Mouse (Mus musculus): ENCODE data around the gene Slc51a.
"Not testable (repeated sequence)": the region's sequence is repeated elsewhere in the genome, so short reads cannot be mapped to it uniquely, and the experiment has no call there.

Slc51a gene

GRCm38 (mm10) chr16:32457589-32458386, 29.9 kb downstream of the Slc51a start:
- ChIA-PET CTCF (interaction anchor here in 1 of 4 experiments (0.5 kb wide), 1 partner anchor 179 kb away, joined by 5 read pairs; no protein-coding TSS in a partner anchor), POLR2A (interaction anchor here in 1 of 4 experiments (1.4 kb wide), 1 partner anchor 16 kb away, joined by 3 read pairs; no protein-coding TSS in a partner anchor)

- ChIA-PET CTCF (no interaction called here), POLR2A (interaction anchor here in 1 of 4 experiments (0.9 to 1.3 kb wide), 2 partner anchors 10 to 28 kb away, joined by 3 to 5 read pairs; no protein-coding TSS in a partner anchor)
These were observed 30.9 kb downstream of the Slc51a start for GRCm38 (mm10) chr16:32456761-32457160.

DNA sequence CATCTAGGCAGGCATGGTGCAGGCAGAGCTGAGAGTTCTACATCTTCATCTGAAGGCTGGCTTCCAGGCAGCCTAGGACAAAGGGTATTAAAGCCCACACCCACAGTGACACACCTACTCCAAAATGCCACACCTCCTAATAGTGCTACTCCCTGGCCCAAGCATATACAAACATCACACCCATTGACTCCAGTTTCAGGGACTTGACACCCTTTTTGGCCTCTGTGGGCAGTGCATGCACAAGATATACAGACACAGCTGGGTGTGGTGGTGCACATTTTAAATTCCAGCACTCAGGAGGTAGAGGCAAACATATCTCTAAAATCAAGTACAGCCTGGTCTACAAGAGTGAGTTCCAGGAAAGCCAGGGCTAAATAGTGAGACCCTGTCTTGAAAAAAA, 31.6 kb downstream of the Slc51a start:
- CTCF ChIA-PET = no interaction called here
- POLR2A ChIA-PET = interaction anchor here in 1 of 4 experiments (0.9 to 1.3 kb wide), 2 partner anchors 10 to 28 kb away, joined by 3 to 5 read pairs; no protein-coding TSS in a partner anchor

DNA sequence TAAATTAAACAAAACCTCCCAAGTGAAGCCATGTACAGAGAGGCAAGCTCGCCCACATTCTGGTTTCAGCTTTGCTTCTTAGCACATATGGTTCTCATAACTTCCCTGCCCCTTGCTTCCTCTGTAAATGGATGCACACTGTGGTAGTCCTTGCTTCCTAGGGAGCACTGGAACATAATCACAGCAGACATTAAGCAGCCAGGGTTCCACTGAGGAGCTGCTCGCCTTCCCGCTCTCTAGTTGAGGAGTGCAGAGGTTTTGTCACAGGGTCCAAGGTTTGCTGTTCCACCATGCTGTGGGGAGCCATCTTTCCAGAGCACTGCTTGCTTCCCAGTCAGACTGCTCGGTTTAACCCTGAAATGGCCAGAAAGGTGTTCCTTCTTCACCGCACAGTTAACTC, 33.0 kb downstream of the Slc51a start:
- ChIA-PET CTCF (interaction anchor here in 1 of 4 experiments (0.6 kb wide), 1 partner anchor 280 kb away, joined by 3 read pairs; no protein-coding TSS in a partner anchor), POLR2A (interaction anchor here in 2 of 4 experiments (0.6 to 0.9 kb wide), 2 partner anchors 16 to 1366 kb away, joined by 3 to 4 read pairs; no protein-coding TSS in a partner anchor)

- ChIA-PET POLR2A (no interaction called here), CTCF (interaction anchor here in 2 of 4 experiments (0.5 to 0.6 kb wide), 2 partner anchors 12 to 29 kb away, joined by 3 to 4 read pairs; no protein-coding TSS in a partner anchor)
These were observed 34.6 kb downstream of the Slc51a start for GRCm38 (mm10) chr16:32453102-32453501.

- ChIA-PET CTCF (no interaction called here), POLR2A (interaction anchor here in 1 of 4 experiments (0.8 to 1.1 kb wide), 2 partner anchors 126 to 146 kb away, joined by 3 to 4 read pairs; no protein-coding TSS in a partner anchor)
These were observed 37.5 kb downstream of the Slc51a start for GRCm38 (mm10) chr16:32450133-32450532.

DNA sequence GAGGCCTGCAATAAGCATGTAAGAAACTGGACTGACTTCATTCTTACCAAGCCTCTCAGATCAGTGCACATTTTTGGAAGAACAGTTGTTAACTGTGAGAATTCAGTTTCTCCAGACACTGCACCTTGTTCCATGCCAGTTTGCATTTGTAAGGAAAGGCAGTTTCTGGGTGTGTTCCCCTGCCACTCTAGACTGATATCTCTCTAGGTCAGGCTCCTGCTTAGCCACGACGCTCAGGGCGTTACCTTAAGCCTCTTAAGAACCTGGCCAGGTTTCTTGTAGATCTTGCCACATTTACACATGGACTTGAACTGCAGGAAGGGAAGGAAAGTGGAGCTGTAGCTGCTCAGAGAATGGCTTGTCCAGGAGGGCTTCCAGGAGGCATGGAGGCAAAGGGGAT, 38.0 kb downstream of the Slc51a start:
- POLR2A ChIA-PET = interaction anchor here in 1 of 4 experiments (0.8 to 1.1 kb wide), 2 partner anchors 126 to 146 kb away, joined by 3 to 4 read pairs; no protein-coding TSS in a partner anchor
- CTCF ChIA-PET = no interaction called here

DNA sequence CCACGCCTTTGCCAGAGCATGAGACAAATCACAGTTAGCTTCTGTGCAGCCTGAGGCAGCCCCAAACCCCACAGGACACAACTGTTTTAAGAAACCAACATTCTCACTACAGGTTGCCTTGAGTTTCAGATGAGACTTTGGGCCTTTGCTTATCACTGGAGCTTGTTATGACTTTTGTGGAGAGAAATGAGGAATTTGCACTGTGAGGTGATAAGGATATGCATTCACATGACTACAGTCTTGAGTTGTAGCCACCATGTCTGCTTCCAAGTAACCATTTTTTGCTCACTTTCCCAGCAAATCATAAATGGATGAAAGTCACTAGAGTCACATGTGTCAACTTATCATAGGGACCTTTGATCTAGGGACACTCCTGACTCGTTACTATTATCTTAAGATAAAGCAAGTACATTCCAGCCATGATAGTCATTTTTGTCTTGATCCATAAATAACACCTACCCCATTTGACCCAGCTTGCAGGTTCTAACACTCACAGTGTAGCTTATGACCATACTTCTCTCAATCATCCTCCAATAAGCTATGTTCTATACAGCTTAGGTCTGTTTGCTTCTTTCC, 41.0 kb downstream of the Slc51a start:
- ChIA-PET POLR2A (interaction anchor here in 2 of 4 experiments (0.6 to 1.2 kb wide), 4 partner anchors 12 to 629 kb away, joined by 3 to 4 read pairs (median 4); no protein-coding TSS in a partner anchor), CTCF (interaction anchor here in 1 of 4 experiments (0.6 kb wide), 1 partner anchor 221 kb away, joined by 5 read pairs; no protein-coding TSS in a partner anchor)

- POLR2A ChIA-PET = interaction anchor here in 2 of 4 experiments (0.6 kb wide), 2 partner anchors 11 to 324 kb away, joined by 3 to 7 read pairs; no protein-coding TSS in a partner anchor
- CTCF ChIA-PET = interaction anchor here in 1 of 4 experiments (1.0 kb wide), 1 partner anchor 54 kb away, joined by 3 read pairs; no protein-coding TSS in a partner anchor
These were observed 42.1 kb downstream of the Slc51a start for GRCm38 (mm10) chr16:32445558-32445957.

DNA sequence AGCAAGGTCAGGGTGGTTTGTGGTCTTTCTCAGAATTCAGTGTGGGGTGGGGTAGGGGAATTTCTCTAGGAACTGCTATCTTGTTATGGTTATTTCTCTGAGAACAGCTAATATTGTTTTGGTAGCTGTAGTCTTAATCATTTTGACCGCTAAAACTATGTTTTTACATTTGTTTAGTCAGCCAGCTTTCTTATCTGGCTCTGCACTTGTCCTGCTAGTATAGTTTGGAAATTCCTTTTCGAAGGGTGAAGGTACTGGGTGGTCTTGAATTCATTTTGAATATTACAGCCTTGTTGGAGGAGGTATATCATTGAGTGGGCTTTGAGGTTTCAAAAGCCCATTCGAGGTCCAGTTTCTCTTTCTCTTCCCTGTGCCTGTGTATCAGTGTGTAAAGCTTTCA, 43.1 kb downstream of the Slc51a start:
- CTCF ChIA-PET = interaction anchor here in 1 of 4 experiments (1.0 kb wide), 1 partner anchor 55 kb away, joined by 3 read pairs; no protein-coding TSS in a partner anchor
- POLR2A ChIA-PET = not testable (repeated sequence)

GRCm38 (mm10) chr16:32441432-32441831, 46.2 kb downstream of the Slc51a start:
- POLR2A ChIA-PET = interaction anchor here in 1 of 4 experiments (1.4 kb wide), 1 partner anchor 21 kb away, joined by 3 read pairs; no protein-coding TSS in a partner anchor
- CTCF ChIA-PET = no interaction called here

DNA sequence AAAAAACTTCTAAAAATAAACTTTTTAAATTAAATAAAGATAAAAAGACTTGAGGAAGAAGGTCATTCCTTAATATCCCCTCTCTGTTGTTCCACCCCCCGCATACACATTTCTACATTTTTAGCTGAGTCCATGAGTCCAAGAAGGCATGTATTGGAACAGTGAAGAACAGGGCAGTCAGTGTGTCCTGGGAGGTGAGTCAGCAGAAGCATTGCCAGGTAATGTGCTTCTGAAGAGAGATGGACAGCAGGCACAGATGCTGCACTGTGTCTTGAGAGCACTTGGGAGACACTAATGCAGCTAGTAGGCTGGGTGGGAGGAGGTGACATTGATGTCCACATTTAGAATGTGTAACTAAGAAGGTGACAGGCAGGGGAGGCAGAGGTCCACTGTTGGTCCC, 50.4 kb downstream of the Slc51a start:
- ChIA-PET POLR2A (interaction anchor here in 1 of 4 experiments (0.7 kb wide), 1 partner anchor 37 kb away, joined by 3 read pairs; no protein-coding TSS in a partner anchor), CTCF (interaction anchor here in 1 of 4 experiments (0.7 kb wide), 1 partner anchor 235 kb away, joined by 9 read pairs; no protein-coding TSS in a partner anchor)

DNA sequence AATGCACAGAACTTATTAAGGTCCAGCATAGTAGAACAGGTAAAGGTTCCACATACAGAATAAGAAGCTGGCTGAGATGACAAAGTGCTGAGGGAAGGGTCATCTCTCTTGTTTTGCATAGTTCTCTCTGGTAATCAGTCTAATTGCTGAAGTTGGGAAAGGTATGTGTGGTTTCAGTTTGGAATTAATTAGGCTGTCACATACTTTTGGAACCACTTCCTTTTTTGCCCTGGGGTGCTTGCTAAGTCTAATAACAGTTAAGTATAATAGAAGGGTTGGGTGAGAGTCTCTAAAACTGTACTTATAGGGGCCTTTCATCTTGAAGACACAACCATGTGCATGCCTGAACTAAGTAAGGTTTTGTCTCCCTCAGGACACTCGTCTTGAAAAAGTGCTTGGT, 51.0 kb downstream of the Slc51a start:
- ChIA-PET CTCF (interaction anchor here in 1 of 4 experiments (0.7 kb wide), 1 partner anchor 234 kb away, joined by 9 read pairs; no protein-coding TSS in a partner anchor), POLR2A (no interaction called here)

DNA sequence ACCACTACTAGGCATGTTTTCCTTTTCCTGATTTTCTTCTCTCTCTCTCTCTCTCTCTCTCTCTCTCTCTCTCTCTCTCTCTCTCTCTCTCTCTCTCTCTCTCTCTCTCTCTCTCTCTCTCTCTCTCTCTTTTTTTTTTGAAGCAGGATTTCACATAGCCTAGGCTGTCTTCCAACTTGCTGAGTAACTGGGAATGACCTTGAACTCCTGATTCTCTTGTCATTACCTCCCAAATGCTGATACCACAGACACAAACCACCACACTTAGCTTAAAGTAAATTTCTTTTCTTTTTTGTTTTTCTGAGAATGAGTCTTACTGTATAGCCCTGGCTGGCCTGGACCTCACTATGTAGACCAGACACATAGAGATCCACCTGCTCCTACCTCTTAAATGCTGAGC, 53.0 kb downstream of the Slc51a start:
- POLR2A ChIA-PET = interaction anchor here in 2 of 4 experiments (0.6 to 1.1 kb wide), 3 partner anchors 11 to 77 kb away, joined by 3 to 7 read pairs (median 5); no protein-coding TSS in a partner anchor
- CTCF ChIA-PET = no interaction called here

GRCm38 (mm10) chr16:32434066-32434465, 53.6 kb downstream of the Slc51a start:
- POLR2A ChIA-PET = no interaction called here

GRCm38 (mm10) chr16:32433138-32433537, 54.5 kb downstream of the Slc51a start:
- ChIA-PET POLR2A (interaction anchor here in 3 of 4 experiments (0.6 to 1.8 kb wide), 5 partner anchors 13 to 620 kb away, joined by 3 to 5 read pairs (median 3); no protein-coding TSS in a partner anchor), CTCF (interaction anchor here in 3 of 4 experiments (0.6 kb wide), 3 partner anchors 191 to 231 kb away, joined by 3 to 6 read pairs (median 4); no protein-coding TSS in a partner anchor)

More at GRCm38 (mm10) chr16:32434066-32434465, 53.6 kb downstream of the Slc51a start:
- CTCF ChIA-PET = no interaction called here

- ChIA-PET CTCF (interaction anchor here in 1 of 4 experiments (0.6 kb wide), 1 partner anchor 199 kb away, joined by 5 read pairs; no protein-coding TSS in a partner anchor), POLR2A (interaction anchor here in 2 of 4 experiments (1.0 to 1.8 kb wide), 3 partner anchors 12 to 185 kb away, joined by 3 to 5 read pairs (median 3); partner anchors contain the start of genes Fbxo45 (in 1 of the 2), Tfrc (in 1 of the 2) and Wdr53 (in 1 of the 2))
These were observed 55.8 kb downstream of the Slc51a start for GRCm38 (mm10) chr16:32431926-32432325.

- POLR2A ChIA-PET = interaction anchor here (0.7 to 4.0 kb wide), 15 partner anchors 7 to 805 kb away, joined by 3 to 26 read pairs (median 4); partner anchors contain the start of genes Tctex1d2 (in 2 of the 4), Tfrc (in 2 of the 4), Fbxo45 (in 1 of the 4) and Tnk2 (in 1 of the 4)
- CTCF ChIA-PET = interaction anchor here in 3 of 4 experiments (0.7 to 1.1 kb wide), 4 partner anchors 106 to 306 kb away, joined by 3 to 11 read pairs (median 5); no protein-coding TSS in a partner anchor
These were observed 56.6 kb downstream of the Slc51a start for GRCm38 (mm10) chr16:32431047-32431591.

All from embryonic stem cell, embryonic (primary cell).